Mouse (Mus musculus): ENCODE data around the gene Fam49a.

DNA sequence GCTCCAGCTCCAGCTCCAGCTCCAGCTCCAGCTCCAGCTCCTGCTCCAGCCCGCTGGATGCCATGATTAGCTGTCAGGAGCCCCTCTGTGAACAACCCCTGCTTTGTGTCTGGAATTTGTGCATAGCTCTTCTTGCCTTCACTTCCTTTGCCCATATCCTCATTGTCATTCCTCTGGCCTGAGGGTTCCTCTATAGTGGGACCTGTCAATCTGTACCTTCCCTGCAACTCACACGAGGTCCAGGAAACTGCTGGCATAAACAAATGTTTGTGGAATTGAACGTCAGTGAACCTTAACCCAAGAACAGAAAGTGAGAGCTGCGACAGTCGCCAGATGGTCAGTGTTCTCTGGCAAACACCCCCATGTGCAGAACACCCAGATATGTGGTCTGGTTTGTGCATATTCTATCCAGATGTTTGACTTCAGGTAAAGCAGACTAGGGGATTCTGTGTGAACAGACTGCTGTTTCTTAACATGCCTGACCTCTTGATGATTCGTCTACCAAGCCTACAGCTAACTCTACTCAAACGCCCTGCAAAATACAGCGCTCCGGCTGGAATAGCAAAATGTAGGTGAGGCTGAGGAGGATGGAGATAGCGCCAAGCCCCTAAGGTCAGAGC, 143.7 kb downstream of the Fam49a start:
- TF ChIP-seq CTCF (IDR thresholded peaks at IDR 0.05; ENCODE audit: borderline replicate concordance, extremely low read depth, insufficient read depth, insufficient read length) = no peak
- TF ChIP-seq POLR2A (IDR thresholded peaks at IDR 0.05; ENCODE audit: borderline replicate concordance, extremely low read depth, insufficient read depth, insufficient read length, poor library complexity, severe bottlenecking) = no peak
